Mouse (Mus musculus) CH12.LX (cell line): Measurements from ENCODE around the gene Tanc1. TPM values are rescaled to one million over a fixed set of nuclear protein-coding genes. Genes with fewer than 3 reads are reported as not detected.

Source experiments
- DNase-seq: peaks from one replicate; pipeline ENCODE4 v3.0.0-alpha.2; 2013; ENCODE audit errors: extremely low read depth
- H3K27ac ChIP-seq: 2 replicates; pipeline ENCODE4 v1.5.1; 2012; ENCODE audit warnings: low read depth, mild to moderate bottlenecking, control low read depth, moderate library complexity; ENCODE audit not compliant: insufficient read depth
- H3K27me3 ChIP-seq: replicated peaks from 2 replicates; pipeline ENCODE3; 2012; ENCODE audit warnings: inconsistent platforms
- H3K36me3 ChIP-seq, 2 experiments: replicated peaks in 1 of 2; 2 replicates each; pipeline versions ENCODE3 to v1.6.1; 2012; ENCODE audit warnings: inconsistent platforms in 1 of 2, low read length in 1 of 2, mild to moderate bottlenecking in 1 of 2, mixed read lengths in 1 of 2, moderate library complexity in 1 of 2; ENCODE audit not compliant: control insufficient read depth in 1 of 2, insufficient read depth in 1 of 2
- H3K4me1 ChIP-seq, 2 experiments: 2 replicates each; pipeline ENCODE4 v1.6.1; 2012; ENCODE audit warnings: inconsistent platforms in 1 of 2, moderate library complexity in 1 of 2; ENCODE audit not compliant: insufficient read depth in 2 of 2, control insufficient read depth in 1 of 2
- H3K4me2 ChIP-seq: 2 replicates; pipeline ENCODE4 v1.6.1; 2012; ENCODE audit warnings: low read depth, mild to moderate bottlenecking, control low read depth; ENCODE audit not compliant: poor library complexity, insufficient read depth, severe bottlenecking
- H3K4me3 ChIP-seq, 3 experiments: fragments of 150-350 bp in 1 of 3; sonication (generic) in 1 of 3; replicated peaks in 1 of 3; 2 replicates each; pipeline versions ENCODE3 to v1.5.1; 2011 to 2012; ENCODE audit warnings: low read depth in 2 of 3, low read length in 2 of 3, mild to moderate bottlenecking in 2 of 3, moderate library complexity in 2 of 3, control low read depth in 1 of 3, improper control_type of control experiment in 1 of 3, inconsistent platforms in 1 of 3, mixed read lengths in 1 of 3; ENCODE audit not compliant: poor library complexity in 1 of 3
- H3K79me2 ChIP-seq: replicated peaks from 2 replicates; pipeline ENCODE4 v1.6.1; 2012; ENCODE audit warnings: mild to moderate bottlenecking, moderate library complexity; ENCODE audit not compliant: control insufficient read depth, poor library complexity, insufficient read depth, severe bottlenecking; ENCODE audit errors: extremely low read depth
- H3K9ac ChIP-seq: 2 replicates; pipeline ENCODE4 v1.6.1; 2012; ENCODE audit warnings: low read depth, mild to moderate bottlenecking, control low read depth, moderate library complexity; ENCODE audit not compliant: insufficient read depth
- H3K9me3 ChIP-seq: replicated peaks from 2 replicates; pipeline ENCODE3; 2012; ENCODE audit warnings: low read length, inconsistent platforms, mixed read lengths
- BHLHE40 ChIP-seq: IDR thresholded peaks from 2 replicates; pipeline ENCODE4 v1.6.1; 2011; ENCODE audit warnings: mild to moderate bottlenecking, low read depth, low read length, improper control_type of control experiment
- CHD1 ChIP-seq: IDR thresholded peaks from 2 replicates; pipeline ENCODE4 v1.6.1; 2012; ENCODE audit warnings: low read depth, low read length, improper control_type of control experiment, inconsistent platforms
- CTCF ChIP-seq, 2 experiments: IDR thresholded peaks in 1 of 2; conservative IDR thresholded peaks in 1 of 2; 2 replicates each; pipeline ENCODE4 v1.5.1; 2011 to 2012; ENCODE audit warnings: low read depth in 2 of 2, low read length in 2 of 2, improper control_type of control experiment in 1 of 2, inconsistent platforms in 1 of 2, mild to moderate bottlenecking in 1 of 2, moderate library complexity in 1 of 2
- EP300 ChIP-seq: IDR thresholded peaks from 2 replicates; pipeline ENCODE4 v1.6.1; 2011; ENCODE audit warnings: low read length, improper control_type of control experiment
- KAT2A ChIP-seq: IDR thresholded peaks from 2 replicates; pipeline ENCODE4 v1.6.1; 2012; ENCODE audit warnings: low read length, improper control_type of control experiment, inconsistent platforms; ENCODE audit not compliant: insufficient replicate concordance
- MAFK ChIP-seq: IDR thresholded peaks from 2 replicates; pipeline ENCODE4 v1.6.1; 2011; ENCODE audit warnings: low read length, improper control_type of control experiment; ENCODE audit not compliant: insufficient replicate concordance
- MAZ ChIP-seq: IDR thresholded peaks from 2 replicates; pipeline ENCODE4 v1.6.1; 2012; ENCODE audit warnings: low read depth, mild to moderate bottlenecking, inconsistent platforms, low read length, improper control_type of control experiment, moderate library complexity
- MYC ChIP-seq: IDR thresholded peaks from 2 replicates; pipeline ENCODE4 v1.6.1; 2011; ENCODE audit warnings: low read depth, mild to moderate bottlenecking, improper control_type of control experiment, low read length
- POLR2A ChIP-seq: IDR thresholded peaks from 2 replicates; pipeline ENCODE4 v1.6.1; 2011; ENCODE audit warnings: low read depth, mild to moderate bottlenecking, improper control_type of control experiment, low read length
- POLR2AphosphoS2 ChIP-seq: IDR thresholded peaks from 2 replicates; pipeline ENCODE4 v1.6.1; 2011; ENCODE audit warnings: low read depth, low read length, improper control_type of control experiment
- SIN3A ChIP-seq: IDR thresholded peaks from 2 replicates; pipeline ENCODE4 v1.6.1; 2012; ENCODE audit warnings: low read length, improper control_type of control experiment, inconsistent platforms
- SMC3 ChIP-seq: IDR thresholded peaks from 2 replicates; pipeline ENCODE4 v1.6.1; 2011; ENCODE audit warnings: low read depth, low read length, improper control_type of control experiment
- TBP ChIP-seq: conservative IDR thresholded peaks from 2 replicates; pipeline ENCODE4 v1.6.1; 2011; ENCODE audit warnings: low read depth, low read length, improper control_type of control experiment
- TCF12 ChIP-seq: IDR thresholded peaks from 2 replicates; pipeline ENCODE4 v1.6.1; 2014; ENCODE audit warnings: low read depth, mild to moderate bottlenecking, inconsistent platforms, low read length, improper control_type of control experiment
- UBTF ChIP-seq: IDR thresholded peaks from 2 replicates; pipeline ENCODE4 v1.6.1; 2012; ENCODE audit warnings: low read depth, mild to moderate bottlenecking, inconsistent platforms, low read length, improper control_type of control experiment, moderate library complexity
- USF1 ChIP-seq: IDR thresholded peaks from 2 replicates; pipeline ENCODE4 v1.6.1; 2014; ENCODE audit warnings: low read depth, mild to moderate bottlenecking, inconsistent platforms, low read length, improper control_type of control experiment
- USF2 ChIP-seq: conservative IDR thresholded peaks from 2 replicates; pipeline ENCODE4 v1.6.1; 2011; ENCODE audit warnings: low read depth, low read length, improper control_type of control experiment
- ZC3H11A ChIP-seq: IDR thresholded peaks from 2 replicates; pipeline ENCODE4 v1.6.1; 2012; ENCODE audit warnings: low read depth, mild to moderate bottlenecking, inconsistent platforms, low read length, improper control_type of control experiment
- ZMIZ1 ChIP-seq: IDR thresholded peaks from 2 replicates; pipeline ENCODE4 v1.6.1; 2012; ENCODE audit warnings: low read depth, mild to moderate bottlenecking, inconsistent platforms, low read length, improper control_type of control experiment
- dilution Hi-C: fragments of 300-500 bp; cut with MboI; formaldehyde crosslinking; loops from 2 replicates; pipeline ENCODE4 v1.14.3; 2020; ENCODE audit warnings: low sequenced_read_pairs; ENCODE audit not compliant: extremely low pct_unique_long_range_greater_than_20kb, extremely low pct_ligation_motif_present
- in situ Hi-C: fragments of 300-500 bp; cut with MboI; formaldehyde crosslinking; loops from 3 replicates; pipeline ENCODE4 v1.14.3; 2019; ENCODE audit warnings: low sequenced_read_pairs, low pct_ligation_motif_present, low pct_unique_long_range_greater_than_20kb, mixed read lengths
- polyA plus RNA-seq: library from polyadenylated mRNA; unstranded; fragments of >175 nt; gene quantifications from 2 replicates; pipeline ENCODE4 v1.2.1, GENCODE M21; 2012; ENCODE audit warnings: low read depth; ENCODE audit not compliant: insufficient read length
- total RNA-seq, 2 experiments: library from RNA; depleted of rRNA; stranded (reverse); fragments of 300-350 nt in 1 of 2; fragments of >200 nt in 1 of 2; gene quantifications; 2 replicates each; pipeline ENCODE4 v1.2.3; 2012 to 2014

Gene Tanc1
- total and polyA plus RNA-seq, 3 experiments: 0.08 to 0.21 (median 0.08) TPM

DNA sequence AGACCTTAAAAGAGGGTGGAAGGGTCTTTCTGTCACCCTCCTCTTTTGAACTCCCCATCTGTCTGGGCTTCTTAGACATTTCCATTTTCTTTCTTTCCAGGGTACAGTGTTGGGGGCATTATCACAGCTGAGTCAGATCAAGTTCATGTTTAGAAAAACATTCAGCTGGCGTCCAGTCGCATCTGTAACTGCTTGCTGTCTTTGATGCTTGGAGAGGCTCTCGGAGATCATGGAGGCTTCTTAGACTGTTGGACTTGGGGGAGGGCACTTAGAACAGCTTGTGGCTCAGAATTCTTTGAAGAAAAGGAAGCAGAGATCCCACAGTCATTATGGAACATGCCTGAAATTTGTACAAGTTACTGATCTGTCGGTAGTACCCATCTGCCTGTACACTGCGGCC is 121.6 kb downstream of the Tanc1 start:
- H3K9ac ChIP-seq: no peak overlapping the region
- H3K4me1 ChIP-seq: no peaks in the 10 kb centered on the region; a peak in 1 of 4 replicates
- H3K4me3 ChIP-seq: no peak overlapping the region
- dilution Hi-C loops: no loop called here
- no peaks in the 10 kb centered on the region for H3K79me2 ChIP-seq
- DNase-seq: no peak
- no peak overlapping the region for H3K4me2 ChIP-seq
- in situ Hi-C loops: loop anchor here (10.0 kb wide), 1 partner anchor 189 kb away; no protein-coding TSS in a partner anchor
- no peaks in the 10 kb centered on the region for H3K9me3 ChIP-seq
- TF ChIP-seq UBTF (no peak), USF2 (no peak), MYC (no peak), USF1 (no peak)
- TF ChIP-seq, all 38 proteins: peak for 0
- Histone ChIP-seq H3K27me3 (no peaks in the 10 kb centered on the region), H3K36me3 (no peaks in the 10 kb centered on the region), H3K27ac (no peak overlapping the region)

DNA sequence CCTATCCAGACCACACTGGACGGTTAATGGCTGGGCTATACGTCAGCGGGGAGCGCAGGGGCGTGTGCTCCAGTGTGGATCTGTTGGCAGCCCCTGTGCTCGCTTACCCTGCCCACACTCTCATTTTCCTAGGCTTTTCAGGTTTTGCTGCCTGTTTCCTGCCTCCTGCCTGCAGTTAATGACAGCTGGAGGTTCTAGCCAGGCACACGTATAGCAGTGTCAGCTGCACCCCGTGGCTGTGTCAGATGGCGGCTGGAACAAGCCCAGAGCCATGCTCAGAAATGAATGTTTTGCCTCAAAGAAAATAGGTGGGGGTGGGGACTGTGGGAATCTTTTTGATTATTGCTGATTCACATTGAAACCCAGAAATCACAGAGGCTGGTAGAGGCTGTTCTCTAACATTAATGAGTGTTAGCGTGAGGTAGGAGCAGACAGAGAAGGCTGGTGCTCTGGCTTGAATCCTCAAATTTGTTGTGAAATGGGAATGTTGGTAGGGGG is 124.6 kb downstream of the Tanc1 start:
- dilution Hi-C loops: no loop called here
- H3K4me1 ChIP-seq: no peaks in the 10 kb centered on the region; a peak in 1 of 4 replicates
- no peak overlapping the region for H3K27ac ChIP-seq
- no peak overlapping the region for H3K4me3 ChIP-seq
- no peaks in the 10 kb centered on the region for H3K79me2 ChIP-seq
- H3K36me3 ChIP-seq: no peaks in the 10 kb centered on the region
- no peak for DNase-seq
- H3K9me3 ChIP-seq: no peaks in the 10 kb centered on the region
- no peak overlapping the region for H3K9ac ChIP-seq
- no peak overlapping the region for H3K4me2 ChIP-seq
- in situ Hi-C loops: loop anchor here (10.0 kb wide), 1 partner anchor 192 kb away; no protein-coding TSS in a partner anchor
- TF ChIP-seq SIN3A: no peak
- no peak for TF ChIP-seq USF1
- TF ChIP-seq CTCF (conservative IDR thresholded peaks at IDR 0.05 in 1 of 2, IDR thresholded peaks at IDR 0.05 in 1 of 2; ENCODE audit: low read depth in 2 of 2, low read length in 2 of 2): no peak
- TF ChIP-seq TBP: no peak
- no peak for TF ChIP-seq POLR2AphosphoS2
- TF ChIP-seq TCF12: no peak
- no peak for TF ChIP-seq ZMIZ1
- no peak for TF ChIP-seq SMC3
- no peaks in the 10 kb centered on the region for H3K27me3 ChIP-seq

DNA sequence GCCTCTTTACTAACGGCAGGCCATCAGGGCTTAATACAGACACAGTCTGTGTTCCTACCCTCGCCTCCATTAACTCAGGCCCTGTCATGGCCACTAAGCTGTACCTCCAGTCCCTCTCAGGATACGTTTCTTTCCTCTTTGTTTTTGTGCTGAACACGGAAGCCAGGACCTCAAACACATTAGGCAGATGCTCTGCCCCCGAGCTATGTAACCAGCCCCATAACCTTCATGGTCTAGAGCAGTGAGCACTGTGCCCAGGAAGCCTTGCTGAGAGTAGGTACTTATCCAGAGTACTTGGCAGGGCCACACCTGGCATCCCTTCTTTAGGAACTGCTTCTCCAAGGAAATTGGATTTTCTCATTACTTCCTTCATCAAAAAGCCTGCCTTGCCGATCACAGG is 125.5 kb downstream of the Tanc1 start:
- no peak overlapping the region for H3K4me2 ChIP-seq
- no peak for DNase-seq
- H3K27ac ChIP-seq: no peak overlapping the region
- no peak overlapping the region for H3K9ac ChIP-seq
- in situ Hi-C loops: loop anchor here (10.0 kb wide), 1 partner anchor 193 kb away; no protein-coding TSS in a partner anchor
- H3K36me3 ChIP-seq: no peaks in the 10 kb centered on the region
- dilution Hi-C loops: no loop called here
- no peaks in the 10 kb centered on the region for H3K79me2 ChIP-seq
- no peak overlapping the region for H3K4me3 ChIP-seq
- H3K4me1 ChIP-seq: no peaks in the 10 kb centered on the region; a peak in 1 of 4 replicates
- no peaks in the 10 kb centered on the region for H3K27me3 ChIP-seq
- TF ChIP-seq MAZ (no peak), ZC3H11A (no peak), EP300 (no peak), SMC3 (no peak), KAT2A (no peak), CHD1 (no peak), BHLHE40 (no peak), MAFK (no peak), POLR2A (no peak), USF1 (no peak), ZMIZ1 (no peak)
- TF ChIP-seq, all 38 proteins: peak for 0
- H3K9me3 ChIP-seq: no peaks in the 10 kb centered on the region
